Mouse (Mus musculus): Measurements from ENCODE around the gene H60b. TPM values are rescaled to one million over a fixed set of nuclear protein-coding genes. Genes with fewer than 3 reads are reported as not detected.
A peak's percentile ranks its signal among the peaks of the same experiment; 100 is the strongest.
"Not testable (repeated sequence)": the region's sequence is repeated elsewhere in the genome, so short reads cannot be mapped to it uniquely, and the experiment has no call there.

Gene H60b
- polyA plus RNA-seq, 1 experiment from 2014 or later: 0.32 TPM

DNA sequence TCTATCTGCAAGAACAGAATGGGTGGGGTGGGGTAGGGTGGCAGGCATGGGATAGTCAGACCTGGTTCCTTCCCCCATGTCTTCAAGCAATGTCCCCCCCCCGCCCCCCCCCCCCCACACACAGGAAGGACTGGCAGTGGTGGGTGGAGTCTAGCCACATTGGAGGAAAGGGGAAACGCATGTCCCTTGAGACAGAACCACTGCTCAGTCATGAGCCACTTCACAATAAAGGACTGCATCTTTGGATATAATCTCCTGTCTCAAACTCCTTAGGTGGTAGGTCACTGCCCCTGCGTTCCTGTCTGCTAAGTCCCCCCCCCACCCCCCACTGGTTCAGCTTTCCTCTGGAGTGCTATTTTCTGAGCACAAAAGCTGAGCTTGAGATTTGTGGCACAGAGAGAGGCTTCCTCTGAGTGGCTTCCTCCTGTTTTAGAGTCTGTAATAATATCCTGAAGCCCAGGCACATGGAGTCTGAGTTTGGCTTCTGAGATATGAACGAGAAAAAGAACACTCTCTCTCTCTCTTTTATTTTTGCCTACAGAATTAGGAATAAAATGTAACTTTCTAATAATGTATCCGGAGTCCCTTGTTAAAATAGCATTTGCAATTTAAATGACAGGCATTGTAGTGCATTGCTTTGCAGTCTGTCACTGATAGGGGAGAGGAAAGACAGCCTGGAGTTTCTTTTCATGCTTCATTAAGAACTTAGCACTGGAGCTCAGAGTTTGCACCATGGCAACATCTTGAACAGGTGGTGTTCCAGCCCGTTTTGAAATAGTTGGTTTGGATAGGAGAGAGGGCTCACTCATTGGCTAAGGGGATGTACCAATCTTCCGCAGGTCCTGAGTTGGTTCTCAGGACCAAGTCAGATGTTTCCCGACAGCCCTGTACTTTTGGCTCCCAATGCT, 112.7 kb downstream of the H60b start:
- not testable (repeated sequence) for H3K4me3 ChIP-seq (ENCODE audit: low read depth, low read length); H3K36me3 ChIP-seq (ENCODE audit: control insufficient read depth, insufficient read depth, low read length); H3K27ac ChIP-seq (ENCODE audit: low read depth, low read length); H3K4me2 ChIP-seq (ENCODE audit: low read length); H3K4me1 ChIP-seq (ENCODE audit: control insufficient read depth, insufficient read depth, low read length); DNase-seq (ENCODE audit: low spot score); H3K9me3 ChIP-seq (replicated peaks; ENCODE audit: control insufficient read depth, low read length); H3K9ac ChIP-seq (ENCODE audit: low read length)
- WGBS: 13% methylated on average over 8 of the region's 8 CpGs
- H3K27me3 ChIP-seq (replicated peaks; ENCODE audit: control insufficient read depth, insufficient read depth, low read length): peaks cover 15% of the 10 kb centered on the region
- ATAC-seq: peak; percentile 49; the same call in 1 of the 2 replicates

DNA sequence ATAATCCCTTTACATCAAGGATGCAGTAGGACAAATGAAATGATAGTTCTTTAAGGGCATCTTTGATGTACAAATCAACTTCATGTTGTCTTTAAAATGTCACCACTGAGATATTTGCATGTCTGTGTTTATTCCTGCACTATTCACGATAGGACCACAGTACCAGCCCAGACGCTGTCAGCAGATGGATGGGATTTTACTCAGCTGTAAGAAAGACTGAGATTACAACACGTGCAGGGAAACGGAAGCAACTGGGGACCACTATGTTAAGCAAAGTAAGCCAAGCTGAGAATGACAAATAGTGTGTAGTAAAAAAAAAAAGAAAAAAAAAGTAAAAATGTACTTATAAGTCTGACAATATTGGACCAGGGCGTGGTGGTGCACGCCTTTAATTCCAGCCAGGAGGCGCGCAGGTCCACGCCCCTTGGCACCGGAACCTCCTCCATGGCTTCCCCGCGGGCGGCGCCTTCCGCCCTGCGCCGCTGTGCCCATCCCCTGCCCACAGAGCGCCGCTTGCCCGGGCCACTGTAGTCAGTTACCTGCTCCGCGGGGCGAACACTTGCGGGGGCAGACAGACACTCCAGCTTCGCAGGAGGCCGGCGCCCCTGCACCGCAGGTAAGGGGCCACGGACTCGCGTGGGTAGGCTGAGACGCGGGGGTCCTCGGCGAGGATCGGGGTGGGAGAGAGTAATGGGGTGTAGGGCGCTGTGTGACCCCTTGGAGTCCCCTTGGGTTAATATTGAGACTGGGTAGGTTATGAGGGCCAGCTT, 114.7 kb downstream of the H60b start:
- H3K9me3 ChIP-seq (replicated peaks; ENCODE audit: control insufficient read depth, low read length); H3K27ac ChIP-seq (ENCODE audit: low read depth, low read length); H3K4me1 ChIP-seq (ENCODE audit: control insufficient read depth, insufficient read depth, low read length); H3K36me3 ChIP-seq (ENCODE audit: control insufficient read depth, insufficient read depth, low read length): not testable (repeated sequence)
- peak overlapping the region; percentile 40 for H3K4me3 ChIP-seq (ENCODE audit: low read depth, low read length)
- peak overlapping the region; percentile 74 for H3K4me2 ChIP-seq (ENCODE audit: low read length)
- DNase-seq (ENCODE audit: low spot score): peak; percentile 16
- WGBS: 3% methylated on average over 34 of the region's 37 CpGs
- ATAC-seq: peak; percentile 77
- H3K27me3 ChIP-seq (replicated peaks; ENCODE audit: control insufficient read depth, insufficient read depth, low read length): peaks cover 15% of the 10 kb centered on the region
- H3K9ac ChIP-seq (ENCODE audit: low read length): peak overlapping the region; percentile 46; the same call in 1 of the 2 replicates

DNA sequence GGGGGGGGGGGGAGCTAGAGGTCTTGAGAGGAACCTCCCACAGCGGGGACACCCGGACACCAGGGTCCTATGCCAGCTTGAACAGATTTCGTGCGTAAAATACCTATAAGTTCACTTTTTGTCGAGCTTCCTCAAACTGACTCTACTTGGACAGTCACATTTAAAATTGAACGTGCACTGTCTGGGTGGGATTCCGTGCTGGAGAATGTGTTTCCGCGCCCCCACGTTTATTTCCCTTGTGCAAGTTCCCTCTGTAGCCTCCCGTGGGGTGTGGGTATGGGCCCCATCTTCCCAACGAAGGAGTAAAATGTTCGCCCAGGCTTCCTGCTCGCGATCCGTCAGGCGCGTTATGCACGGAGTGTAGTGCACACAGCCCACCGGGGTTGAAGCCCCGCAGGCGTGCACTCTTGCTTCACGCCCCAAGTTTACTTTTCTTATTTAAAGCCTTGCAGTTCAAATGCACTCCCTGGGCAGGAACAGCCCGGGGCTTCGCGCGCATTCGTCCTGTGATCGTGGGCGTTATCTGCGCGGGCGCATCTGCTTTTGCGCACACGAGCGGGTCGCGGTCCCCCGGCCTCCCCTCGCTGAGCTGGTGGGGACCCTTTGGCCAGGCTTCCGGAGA, 115.4 kb downstream of the H60b start:
- ATAC-seq: no peak
- Histone ChIP-seq H3K9me3 (replicated peaks; ENCODE audit: control insufficient read depth, low read length) (no peaks in the 10 kb centered on the region), H3K27me3 (replicated peaks; ENCODE audit: control insufficient read depth, insufficient read depth, low read length) (peaks cover 15% of the 10 kb centered on the region), H3K4me3 (ENCODE audit: low read depth, low read length) (peak overlapping the region; percentile 40), H3K9ac (ENCODE audit: low read length) (no peak overlapping the region), H3K4me2 (ENCODE audit: low read length) (peak overlapping the region; percentile 74), H3K4me1 (ENCODE audit: control insufficient read depth, insufficient read depth, low read length) (no peaks in the 10 kb centered on the region), H3K36me3 (ENCODE audit: control insufficient read depth, insufficient read depth, low read length) (no peaks in the 10 kb centered on the region), H3K27ac (ENCODE audit: low read depth, low read length) (no peak overlapping the region)
- under 1% methylated on average over 41 of the region's 41 CpGs for WGBS
- peak; percentile 20 for DNase-seq (ENCODE audit: low spot score)

DNA sequence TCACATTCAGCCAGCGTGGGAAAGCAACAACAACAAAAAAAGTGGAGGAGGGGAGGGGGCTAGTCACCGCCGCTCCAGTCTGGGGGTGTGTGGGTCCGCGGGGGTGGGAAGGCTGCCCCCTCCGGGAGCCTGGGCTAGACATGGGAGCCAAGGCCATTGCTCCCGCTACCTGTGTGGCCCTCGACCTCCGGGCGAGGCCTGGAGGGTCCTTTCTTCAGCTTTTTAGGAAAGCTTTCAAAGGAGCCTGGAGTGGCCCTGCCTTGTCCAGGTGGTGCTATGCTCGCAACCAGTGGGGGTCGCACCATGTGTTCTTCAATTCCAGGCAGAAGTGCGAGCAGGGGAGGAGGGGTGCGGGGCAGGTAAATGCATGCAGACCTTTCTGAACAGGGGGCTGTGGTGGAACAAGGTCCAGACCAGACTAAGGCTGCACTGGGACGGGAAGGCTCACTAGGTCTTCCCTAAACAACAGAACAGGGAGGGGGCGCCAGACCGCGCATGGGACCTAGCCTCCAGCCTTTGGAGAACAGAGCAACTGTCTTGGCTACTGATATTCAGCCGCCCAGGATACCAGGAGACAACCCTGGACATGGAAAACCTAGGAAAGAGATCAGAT, 116.2 kb downstream of the H60b start:
- H3K27me3 ChIP-seq (replicated peaks; ENCODE audit: control insufficient read depth, insufficient read depth, low read length): peaks cover 15% of the 10 kb centered on the region
- no peaks in the 10 kb centered on the region for H3K4me1 ChIP-seq (ENCODE audit: control insufficient read depth, insufficient read depth, low read length)
- 3% methylated on average over 18 of the region's 19 CpGs for WGBS
- DNase-seq (ENCODE audit: low spot score): no peak
- no peaks in the 10 kb centered on the region for H3K9me3 ChIP-seq (replicated peaks; ENCODE audit: control insufficient read depth, low read length)
- peak overlapping the region; percentile 40; the same call in 1 of the 2 replicates for H3K4me3 ChIP-seq (ENCODE audit: low read depth, low read length)
- H3K9ac ChIP-seq (ENCODE audit: low read length): no peak overlapping the region
- no peaks in the 10 kb centered on the region for H3K36me3 ChIP-seq (ENCODE audit: control insufficient read depth, insufficient read depth, low read length)
- no peak overlapping the region for H3K27ac ChIP-seq (ENCODE audit: low read depth, low read length)
- peak overlapping the region; percentile 74 for H3K4me2 ChIP-seq (ENCODE audit: low read length)
- ATAC-seq: no peak

DNA sequence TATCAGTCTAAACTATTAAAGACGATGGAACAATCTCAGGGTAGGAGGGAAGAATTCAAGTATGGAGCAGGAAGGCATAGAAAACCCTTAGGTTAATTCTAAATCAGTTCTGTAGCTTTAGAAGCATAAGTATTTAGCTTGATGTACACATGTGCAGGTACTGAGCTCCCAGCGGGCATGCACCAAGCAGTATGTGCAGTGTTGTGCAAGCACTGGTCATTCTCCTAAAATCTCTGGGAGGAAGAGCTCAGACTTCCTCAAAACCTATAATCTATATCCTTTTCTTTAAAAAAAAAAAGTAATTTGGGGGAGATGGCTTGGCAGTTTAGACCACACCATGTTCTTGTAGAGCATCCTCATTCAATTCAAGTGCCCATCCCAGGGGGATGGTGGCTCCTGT, 120.1 kb downstream of the H60b start:
- H3K4me1 ChIP-seq (ENCODE audit: control insufficient read depth, insufficient read depth, low read length); H3K4me2 ChIP-seq (ENCODE audit: low read length); H3K9ac ChIP-seq (ENCODE audit: low read length); H3K9me3 ChIP-seq (replicated peaks; ENCODE audit: control insufficient read depth, low read length); H3K4me3 ChIP-seq (ENCODE audit: low read depth, low read length); DNase-seq (ENCODE audit: low spot score); H3K27ac ChIP-seq (ENCODE audit: low read depth, low read length); H3K36me3 ChIP-seq (ENCODE audit: control insufficient read depth, insufficient read depth, low read length); ATAC-seq: not testable (repeated sequence)
- H3K27me3 ChIP-seq (replicated peaks; ENCODE audit: control insufficient read depth, insufficient read depth, low read length): peaks cover 11% of the 10 kb centered on the region
- WGBS: 88% methylated on average over 2 of the region's 2 CpGs

DNA sequence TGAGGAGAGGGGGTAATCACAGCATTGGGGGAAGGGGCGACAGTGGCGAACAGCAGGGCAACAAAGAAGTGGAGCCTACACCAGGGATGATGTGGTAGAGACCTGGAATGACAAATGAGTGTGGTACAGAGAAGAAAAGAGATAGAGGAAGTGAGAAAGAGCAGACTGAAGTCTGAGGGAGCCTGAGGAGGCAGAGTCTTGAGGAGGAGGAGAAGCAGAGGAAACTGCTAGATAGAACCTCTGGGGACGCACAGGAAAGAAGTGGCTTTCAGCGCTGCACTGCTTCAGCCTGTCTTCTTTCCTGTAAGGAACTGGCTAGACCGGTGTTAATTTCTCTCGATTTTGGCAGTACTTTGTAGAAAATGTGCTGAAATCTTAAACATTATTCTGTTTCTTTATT, 124.4 kb downstream of the H60b start:
- Histone ChIP-seq H3K9me3 (replicated peaks; ENCODE audit: control insufficient read depth, low read length) (no peaks in the 10 kb centered on the region), H3K4me1 (ENCODE audit: control insufficient read depth, insufficient read depth, low read length) (no peaks in the 10 kb centered on the region), H3K36me3 (ENCODE audit: control insufficient read depth, insufficient read depth, low read length) (no peaks in the 10 kb centered on the region), H3K4me3 (ENCODE audit: low read depth, low read length) (no peak overlapping the region), H3K27me3 (replicated peaks; ENCODE audit: control insufficient read depth, insufficient read depth, low read length) (no peaks in the 10 kb centered on the region), H3K4me2 (ENCODE audit: low read length) (no peak overlapping the region), H3K9ac (ENCODE audit: low read length) (no peak overlapping the region), H3K27ac (ENCODE audit: low read depth, low read length) (no peak overlapping the region)
- 54% methylated on average over 6 of the region's 6 CpGs for WGBS
- no peak for DNase-seq (ENCODE audit: low spot score)
- no peak for ATAC-seq

DNA sequence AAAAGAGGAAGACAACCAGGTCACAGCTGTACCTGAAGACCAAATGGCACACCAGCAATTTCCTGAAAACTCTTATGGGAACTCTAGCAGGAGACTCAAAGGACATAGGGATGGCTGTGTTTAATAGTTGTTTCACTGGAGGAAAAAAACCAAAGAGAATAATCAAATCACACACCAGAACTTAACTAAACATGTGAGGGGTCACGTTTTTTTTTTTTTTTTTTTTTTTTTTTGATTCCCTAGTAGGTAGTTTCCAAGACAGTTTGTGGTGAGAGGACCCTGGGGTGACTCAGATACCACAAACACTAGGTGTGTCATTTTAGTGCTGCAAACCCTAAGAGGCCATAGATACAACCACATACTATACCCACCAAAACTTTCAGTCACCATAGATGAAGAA, 137.3 kb downstream of the H60b start:
- H3K27ac ChIP-seq (ENCODE audit: low read depth, low read length): no peak overlapping the region
- H3K4me2 ChIP-seq (ENCODE audit: low read length): no peak overlapping the region
- no peaks in the 10 kb centered on the region for H3K27me3 ChIP-seq (replicated peaks; ENCODE audit: control insufficient read depth, insufficient read depth, low read length)
- no peak overlapping the region for H3K9ac ChIP-seq (ENCODE audit: low read length)
- DNase-seq (ENCODE audit: low spot score) (no peak), ATAC-seq (no peak)
- 13% methylated on average over 1 of the region's 1 CpGs for WGBS
- H3K9me3 ChIP-seq (replicated peaks; ENCODE audit: control insufficient read depth, low read length): no peaks in the 10 kb centered on the region
- H3K4me3 ChIP-seq (ENCODE audit: low read depth, low read length): no peak overlapping the region
- H3K4me1 ChIP-seq (ENCODE audit: control insufficient read depth, insufficient read depth, low read length): no peaks in the 10 kb centered on the region
- H3K36me3 ChIP-seq (ENCODE audit: control insufficient read depth, insufficient read depth, low read length): no peaks in the 10 kb centered on the region

DNA sequence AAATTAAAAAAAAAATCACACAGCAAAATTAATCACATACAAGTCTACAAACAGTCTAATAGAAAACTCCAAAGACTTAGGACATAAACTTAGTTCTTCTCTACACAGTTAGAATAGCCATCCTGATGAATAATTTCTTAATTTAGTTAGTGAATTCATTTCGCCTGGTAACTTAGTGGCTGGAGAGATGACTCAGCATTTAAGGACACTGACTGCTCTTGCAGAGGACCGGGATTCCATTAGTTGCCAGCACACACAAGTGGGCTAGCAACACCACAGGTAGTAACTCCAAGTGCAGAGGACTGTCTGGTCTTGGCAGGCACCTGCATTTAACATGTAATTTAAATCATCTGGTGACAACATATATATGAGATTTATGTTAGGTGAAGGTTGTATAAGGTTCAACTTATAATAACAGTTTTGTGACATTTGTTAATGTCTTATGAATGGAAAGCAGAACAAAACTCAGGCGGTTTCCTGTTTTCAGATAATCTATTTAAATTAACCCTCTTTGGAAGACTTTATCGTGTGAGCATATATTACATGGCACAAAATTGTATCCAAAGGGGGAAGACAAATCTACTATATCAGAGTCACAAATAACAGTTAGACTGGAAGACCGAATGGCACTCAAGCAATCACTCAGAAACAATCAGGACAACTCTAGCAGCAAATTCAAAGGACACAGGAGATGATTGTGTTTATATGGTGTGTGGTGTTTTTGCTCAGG, 138.8 kb downstream of the H60b start:
- H3K36me3 ChIP-seq (ENCODE audit: control insufficient read depth, insufficient read depth, low read length): no peaks in the 10 kb centered on the region
- no peaks in the 10 kb centered on the region for H3K27me3 ChIP-seq (replicated peaks; ENCODE audit: control insufficient read depth, insufficient read depth, low read length)
- 84% methylated on average over 5 of the region's 5 CpGs for WGBS
- no peak overlapping the region for H3K4me2 ChIP-seq (ENCODE audit: low read length)
- H3K27ac ChIP-seq (ENCODE audit: low read depth, low read length): no peak overlapping the region
- H3K4me3 ChIP-seq (ENCODE audit: low read depth, low read length): no peak overlapping the region
- H3K9ac ChIP-seq (ENCODE audit: low read length): no peak overlapping the region
- H3K9me3 ChIP-seq (replicated peaks; ENCODE audit: control insufficient read depth, low read length): no peaks in the 10 kb centered on the region
- H3K4me1 ChIP-seq (ENCODE audit: control insufficient read depth, insufficient read depth, low read length): no peaks in the 10 kb centered on the region
- DNase-seq (ENCODE audit: low spot score) (no peak), ATAC-seq (no peak)

All from forebrain, embryonic 14.5 days (tissue).